Mouse (Mus musculus) kidney, postnatal 0 days (tissue): ENCODE results near the gene Phc2. TPM values are rescaled to one million over a fixed set of nuclear protein-coding genes. Genes with fewer than 3 reads are reported as not detected.

Experiments
- ATAC-seq: fragments of 200-750 bp; cut with Nextera tagmentation; replicated peaks from 2 replicates; pipeline ENCODE4 v1.8.0; 2017; ENCODE audit warnings: low read depth, moderate number of reproducible peaks, moderate TSS enrichment, moderate library complexity; ENCODE audit not compliant: low FRiP score
- DNase-seq: peaks from one replicate; pipeline ENCODE4 v3.0.0-alpha.2; 2016; ENCODE audit warnings: low spot score
- H3K27ac ChIP-seq: fragments of 300-500 bp; sonication (generic); 2 replicates; pipeline ENCODE4 v1.5.1; 2014; ENCODE audit warnings: mild to moderate bottlenecking
- H3K27me3 ChIP-seq: fragments of 300-500 bp; sonication (generic); 2 replicates; pipeline ENCODE4 v1.6.1; 2014; ENCODE audit warnings: low read length, mixed read lengths; ENCODE audit not compliant: insufficient read depth
- H3K36me3 ChIP-seq: fragments of 300-500 bp; sonication (generic); 2 replicates; pipeline ENCODE4 v1.6.1; 2014; ENCODE audit warnings: low read length, mixed read lengths; ENCODE audit not compliant: insufficient read depth
- H3K4me1 ChIP-seq: fragments of 300-500 bp; sonication (generic); replicated peaks from 2 replicates; pipeline ENCODE4 v1.6.1; 2014; ENCODE audit warnings: antibody characterized with exemption, low read length, mixed read lengths; ENCODE audit not compliant: insufficient read depth
- H3K4me2 ChIP-seq: fragments of 300-500 bp; sonication (generic); 2 replicates; pipeline ENCODE4 v1.6.1; 2014; ENCODE audit warnings: mild to moderate bottlenecking, low read length, moderate library complexity, mixed read lengths
- H3K4me3 ChIP-seq: fragments of 300-500 bp; sonication (generic); replicated peaks from 2 replicates; pipeline ENCODE4 v1.5.1; 2014; ENCODE audit warnings: low read depth, low read length
- H3K9ac ChIP-seq: fragments of 300-500 bp; sonication (generic); 2 replicates; pipeline ENCODE4 v1.6.1; 2014; ENCODE audit warnings: low read depth, low read length
- H3K9me3 ChIP-seq: fragments of 300-500 bp; sonication (generic); replicated peaks from 2 replicates; pipeline ENCODE4 v1.6.1; 2016; ENCODE audit warnings: low read length, inconsistent platforms, mixed read lengths
- CTCF ChIP-seq: IDR thresholded peaks from 2 replicates; pipeline ENCODE4 v1.5.1; 2016; ENCODE audit warnings: antibody characterized with exemption, low read depth, mild to moderate bottlenecking, moderate library complexity
- WGBS: fragments of 180-500 bp; shearing (Covaris S2); extraction: QIAGEN DNeasy Blood & Tissue Kit; methylation state at CpG from one replicate; pipeline ENCODE4 v1.1.7; 2014; 5-methylcytosine and 5-hydroxymethylcytosine counted together
- polyA plus RNA-seq: library from polyadenylated mRNA; unstranded; fragments of >200 nt; fragmentation: Nextera tagmentation; extraction: Ambion mirVana; gene quantifications from 2 replicates; pipeline ENCODE4 v1.2.1, GENCODE M21; 2015

The Phc2 gene
- polyA plus RNA-seq, 1 experiment from 2014 or later = 71.7 TPM

DNA sequence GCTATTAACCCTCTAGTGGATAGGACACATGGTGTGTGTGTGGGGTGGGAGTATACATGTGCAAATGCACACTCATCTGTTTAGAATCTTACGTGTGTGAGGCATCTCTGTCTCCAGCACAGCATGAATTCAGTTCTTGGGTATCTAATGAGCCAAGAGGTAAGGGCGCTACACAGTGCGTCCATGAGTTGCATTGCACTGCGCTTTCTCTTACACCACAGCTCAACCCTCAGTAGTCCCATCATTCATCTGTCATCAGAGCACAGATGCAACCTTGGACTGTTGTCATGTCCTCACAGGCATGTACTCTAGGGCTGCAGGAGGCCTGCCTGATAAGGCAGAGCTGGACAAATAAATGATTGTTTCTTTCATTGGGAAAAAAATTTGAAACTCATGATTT is 18.0 kb downstream of the Phc2 start:
- ATAC-seq (no peak), DNase-seq (no peak)
- Histone ChIP-seq H3K9me3 (no peaks in the 10 kb centered on the region), H3K36me3 (no peaks in the 10 kb centered on the region), H3K27me3 (no peaks in the 10 kb centered on the region), H3K4me2 (no peak overlapping the region), H3K4me3 (no peak overlapping the region), H3K4me1 (0 out of 2 replicates have a peak, but pooled peaks cover 4% of the 10 kb centered on the region), H3K27ac (no peak overlapping the region), H3K9ac (no peak overlapping the region)
- WGBS = 93% methylated on average over 4 of the region's 4 CpGs
- no peak for TF ChIP-seq CTCF

GRCm38 (mm10) chr4:128678564-128679217 is 24.2 kb downstream of the Phc2 start:
- 63% methylated on average over 13 of the region's 13 CpGs for WGBS
- ATAC-seq = no peak

DNA sequence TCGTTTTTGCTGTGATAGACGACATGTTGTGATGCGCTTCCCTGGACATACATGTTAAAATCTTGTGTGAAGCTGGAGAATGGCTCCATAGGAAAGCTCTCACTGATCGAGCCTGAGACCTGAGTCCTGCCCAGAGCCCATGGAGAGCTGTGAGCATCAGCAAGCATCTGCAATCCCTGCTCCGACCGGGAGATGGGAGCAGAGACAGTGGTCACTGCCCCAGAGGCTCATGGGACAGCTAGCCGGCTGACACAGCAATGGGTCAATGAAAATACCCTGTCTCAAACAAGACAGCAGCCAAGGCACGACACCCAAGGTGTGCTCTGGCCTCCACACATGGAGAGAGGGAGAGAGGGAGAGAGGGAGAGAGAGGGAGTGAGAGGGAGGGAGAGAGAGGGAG is 26.6 kb downstream of the Phc2 start:
- no peak overlapping the region for H3K4me3 ChIP-seq
- no peaks in the 10 kb centered on the region for H3K9me3 ChIP-seq
- no peaks in the 10 kb centered on the region for H3K36me3 ChIP-seq
- ATAC-seq (no peak), DNase-seq (peak; percentile 25)
- no peak overlapping the region for H3K9ac ChIP-seq
- no peaks in the 10 kb centered on the region for H3K27me3 ChIP-seq
- peak; percentile 55 for TF ChIP-seq CTCF
- H3K4me2 ChIP-seq = no peak overlapping the region
- H3K4me1 ChIP-seq = no peaks in the 10 kb centered on the region
- H3K27ac ChIP-seq = no peak overlapping the region
- 52% methylated on average over 8 of the region's 8 CpGs for WGBS

More at GRCm38 (mm10) chr4:128678564-128679217, 24.2 kb downstream of the Phc2 start:
- Histone ChIP-seq H3K4me1 (no peaks in the 10 kb centered on the region), H3K4me3 (no peak overlapping the region), H3K9me3 (no peaks in the 10 kb centered on the region), H3K27me3 (no peaks in the 10 kb centered on the region), H3K27ac (no peak overlapping the region), H3K9ac (no peak overlapping the region), H3K4me2 (no peak overlapping the region), H3K36me3 (no peaks in the 10 kb centered on the region)
- DNase-seq = no peak
- no peak for TF ChIP-seq CTCF

DNA sequence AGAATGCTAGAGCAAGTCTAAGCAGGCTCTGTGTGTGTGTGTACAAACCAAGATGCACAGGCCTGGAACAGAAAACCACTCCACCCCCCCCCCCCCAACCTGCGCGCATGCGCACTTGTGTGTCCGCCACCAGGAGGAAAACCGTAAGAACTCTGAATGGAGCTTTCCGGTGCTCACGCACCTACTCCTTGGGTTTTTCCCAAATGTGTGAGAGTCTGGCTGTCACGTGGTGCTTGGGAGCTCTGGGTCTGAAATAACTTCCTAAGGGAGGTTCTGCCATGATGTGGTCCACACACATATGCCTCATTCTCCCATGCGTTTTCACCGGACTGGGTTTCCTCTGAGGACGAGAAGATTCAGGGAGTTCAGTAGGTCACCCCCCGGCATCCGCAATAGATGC is 27.8 kb downstream of the Phc2 start:
- Histone ChIP-seq H3K9me3 (no peaks in the 10 kb centered on the region), H3K9ac (no peak overlapping the region), H3K4me3 (no peak overlapping the region), H3K27ac (no peak overlapping the region), H3K4me1 (no peaks in the 10 kb centered on the region), H3K4me2 (no peak overlapping the region), H3K27me3 (no peaks in the 10 kb centered on the region), H3K36me3 (no peaks in the 10 kb centered on the region)
- DNase-seq (no peak), ATAC-seq (no peak)
- TF ChIP-seq CTCF = no peak
- WGBS = 90% methylated on average over 13 of the region's 13 CpGs

- H3K4me3 ChIP-seq = no peak overlapping the region
- DNase-seq (no peak), ATAC-seq (no peak)
- no peak for TF ChIP-seq CTCF
- no peak overlapping the region for H3K27ac ChIP-seq
- H3K4me2 ChIP-seq = no peak overlapping the region
- H3K9me3 ChIP-seq = no peaks in the 10 kb centered on the region
- no peak overlapping the region for H3K9ac ChIP-seq
- no peaks in the 10 kb centered on the region for H3K4me1 ChIP-seq
- no peaks in the 10 kb centered on the region for H3K36me3 ChIP-seq
- 68% methylated on average over 3 of the region's 3 CpGs for WGBS
- no peaks in the 10 kb centered on the region for H3K27me3 ChIP-seq
Observed at GRCm38 (mm10) chr4:128683706-128684105, 29.2 kb downstream of the Phc2 start.

DNA sequence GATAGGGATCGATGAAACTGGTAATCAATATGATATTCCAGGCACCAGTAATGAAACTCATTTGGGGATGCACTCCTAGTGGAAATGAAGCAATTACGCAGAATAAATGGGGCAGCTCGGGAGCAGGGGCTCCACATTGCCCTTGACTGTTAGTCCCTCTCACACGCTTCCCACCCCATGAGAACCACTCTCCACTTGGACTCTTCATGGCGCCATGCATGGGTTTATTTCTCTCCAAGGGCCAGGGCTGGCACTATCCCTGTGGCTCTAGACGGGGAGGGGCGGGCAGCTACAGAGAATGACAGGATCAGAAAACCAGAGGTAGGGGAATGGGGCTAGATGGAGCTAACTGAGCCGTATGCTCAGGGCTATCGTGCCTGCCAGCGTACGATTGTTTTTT is 29.6 kb downstream of the Phc2 start:
- no peak overlapping the region for H3K27ac ChIP-seq
- no peak overlapping the region for H3K4me2 ChIP-seq
- no peaks in the 10 kb centered on the region; the same call in 1 of the 2 replicates for H3K4me1 ChIP-seq
- 89% methylated on average over 11 of the region's 11 CpGs for WGBS
- TF ChIP-seq CTCF = no peak
- H3K9ac ChIP-seq = no peak overlapping the region
- DNase-seq = no peak
- H3K27me3 ChIP-seq = no peaks in the 10 kb centered on the region
- H3K4me3 ChIP-seq = no peak overlapping the region
- no peaks in the 10 kb centered on the region for H3K36me3 ChIP-seq
- H3K9me3 ChIP-seq = no peaks in the 10 kb centered on the region
- ATAC-seq = no peak

DNA sequence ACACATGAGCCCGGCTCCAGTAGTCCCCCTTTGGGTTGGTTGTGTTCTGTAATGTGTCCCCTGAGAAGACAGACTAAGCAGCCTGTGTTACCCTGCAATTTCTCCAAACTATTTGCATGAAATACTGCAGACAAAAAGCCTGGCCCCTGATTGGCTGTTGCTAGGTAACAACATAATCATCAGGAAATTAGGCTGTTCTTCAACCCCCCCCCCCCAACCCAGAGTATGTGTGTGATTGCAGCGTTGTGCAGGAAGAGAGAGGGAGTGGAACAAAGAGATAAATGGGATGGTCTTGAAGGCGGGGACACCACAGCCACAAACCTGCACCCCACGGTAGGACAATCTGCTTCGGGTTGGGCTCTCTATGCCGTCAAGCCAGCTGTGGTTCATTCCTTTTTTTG is 34.0 kb downstream of the Phc2 start:
- Histone ChIP-seq H3K4me1 (peaks cover 22% of the 10 kb centered on the region), H3K36me3 (no peaks in the 10 kb centered on the region), H3K9ac (no peak overlapping the region), H3K4me3 (no peak overlapping the region), H3K9me3 (no peaks in the 10 kb centered on the region), H3K4me2 (no peak overlapping the region), H3K27ac (no peak overlapping the region), H3K27me3 (no peaks in the 10 kb centered on the region)
- ATAC-seq (no peak), DNase-seq (no peak)
- TF ChIP-seq CTCF = no peak
- WGBS = 46% methylated on average over 6 of the region's 6 CpGs
